Mouse (Mus musculus) erythroblast, embryonic 14.5 days (primary cell): ENCODE data around the gene Fbxo33. TPM values are rescaled to one million over a fixed set of nuclear protein-coding genes. Genes with fewer than 3 reads are reported as not detected.

Experiments used
- H3K27me3 ChIP-seq: 2 replicates; pipeline ENCODE4 v1.6.1; 2012; ENCODE audit warnings: inconsistent platforms; ENCODE audit not compliant: control insufficient read depth
- H3K36me3 ChIP-seq: 2 replicates; pipeline ENCODE4 v1.6.1; 2012; ENCODE audit warnings: mild to moderate bottlenecking, inconsistent platforms; ENCODE audit not compliant: control insufficient read depth
- H3K4me1 ChIP-seq: 2 replicates; pipeline ENCODE4 v1.6.1; 2012; ENCODE audit warnings: inconsistent platforms; ENCODE audit not compliant: control insufficient read depth
- H3K4me3 ChIP-seq: replicated peaks from 2 replicates; pipeline ENCODE3; 2012; ENCODE audit warnings: moderate library complexity, mild to moderate bottlenecking, inconsistent platforms
- H3K9me3 ChIP-seq: 2 replicates; pipeline ENCODE4 v1.6.1; 2012; ENCODE audit warnings: low read length, inconsistent platforms, mixed read lengths; ENCODE audit not compliant: control insufficient read depth
- GATA1 ChIP-seq: IDR thresholded peaks from 2 replicates; pipeline ENCODE4 v1.6.1; 2012; ENCODE audit warnings: low read length, inconsistent platforms, mixed read lengths
- TAL1 ChIP-seq: IDR thresholded peaks from 3 replicates; pipeline ENCODE4 v1.6.1; 2012; ENCODE audit warnings: low read length, inconsistent platforms, mixed read lengths
- polyA plus RNA-seq: library from polyadenylated mRNA; stranded (reverse); fragments of >175 nt; gene quantifications from 2 replicates; pipeline ENCODE4 v1.2.3, GENCODE M21; 2012

The Fbxo33 gene
- polyA plus RNA-seq, 1 experiment: 0.44 TPM

GRCm38 (mm10) chr12:59205571-59205970, 14.0 kb downstream of the Fbxo33 start:
- no peaks in the 10 kb centered on the region for H3K9me3 ChIP-seq
- peaks cover 7% of the 10 kb centered on the region for H3K4me1 ChIP-seq
- H3K27me3 ChIP-seq: no peaks in the 10 kb centered on the region
- TF ChIP-seq GATA1: no peak
- no peak for TF ChIP-seq TAL1
- H3K4me3 ChIP-seq: no peak overlapping the region
- H3K36me3 ChIP-seq: peaks cover 43% of the 10 kb centered on the region

DNA sequence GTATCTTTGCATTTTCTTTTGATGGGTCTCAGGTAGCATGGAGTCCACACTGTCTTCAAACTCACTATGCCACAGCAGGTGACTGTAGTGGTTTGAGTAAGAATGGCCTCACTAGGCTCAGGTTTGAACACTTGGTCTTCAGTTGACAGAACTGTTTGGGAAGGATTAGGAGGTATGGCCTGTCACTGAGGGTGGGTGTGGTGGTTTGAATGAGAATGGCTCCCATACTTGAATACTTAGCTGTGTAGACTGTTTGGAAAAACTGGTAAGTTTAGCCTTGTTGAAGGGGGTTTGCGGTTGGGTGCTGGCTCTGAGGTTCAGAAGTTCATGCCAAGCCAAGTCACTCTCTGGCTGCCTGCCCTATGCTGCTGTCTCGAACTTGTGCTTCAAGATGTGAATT, 20.2 kb downstream of the Fbxo33 start:
- Histone ChIP-seq H3K9me3 (no peaks in the 10 kb centered on the region), H3K4me1 (peaks cover 20% of the 10 kb centered on the region), H3K4me3 (no peak overlapping the region), H3K27me3 (no peaks in the 10 kb centered on the region), H3K36me3 (peaks cover 64% of the 10 kb centered on the region)
- TF ChIP-seq GATA1: no peak
- TF ChIP-seq TAL1: no peak

DNA sequence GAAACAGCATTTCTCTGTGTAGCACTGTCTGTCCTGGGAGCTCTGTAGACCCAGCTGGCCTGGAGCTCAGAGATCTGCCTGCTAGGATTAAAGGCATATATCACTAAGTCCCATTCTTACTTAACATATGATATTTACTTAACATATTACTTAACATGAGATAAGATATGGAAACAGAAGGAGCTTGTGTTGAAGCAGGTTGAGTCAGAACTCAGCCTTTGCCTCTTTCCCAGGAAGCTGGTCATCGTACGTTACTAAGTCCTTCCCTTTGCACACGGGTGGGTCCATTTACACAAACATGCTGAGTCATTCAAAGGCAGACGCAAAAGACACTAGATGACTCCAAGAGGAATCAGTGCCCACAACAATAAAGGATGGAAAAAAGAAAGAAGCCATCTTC, 20.8 kb downstream of the Fbxo33 start:
- H3K27me3 ChIP-seq: no peaks in the 10 kb centered on the region
- H3K36me3 ChIP-seq: peaks cover 58% of the 10 kb centered on the region
- no peak overlapping the region for H3K4me3 ChIP-seq
- H3K9me3 ChIP-seq: no peaks in the 10 kb centered on the region
- no peak for TF ChIP-seq TAL1
- TF ChIP-seq GATA1: no peak
- H3K4me1 ChIP-seq: peaks cover 26% of the 10 kb centered on the region

DNA sequence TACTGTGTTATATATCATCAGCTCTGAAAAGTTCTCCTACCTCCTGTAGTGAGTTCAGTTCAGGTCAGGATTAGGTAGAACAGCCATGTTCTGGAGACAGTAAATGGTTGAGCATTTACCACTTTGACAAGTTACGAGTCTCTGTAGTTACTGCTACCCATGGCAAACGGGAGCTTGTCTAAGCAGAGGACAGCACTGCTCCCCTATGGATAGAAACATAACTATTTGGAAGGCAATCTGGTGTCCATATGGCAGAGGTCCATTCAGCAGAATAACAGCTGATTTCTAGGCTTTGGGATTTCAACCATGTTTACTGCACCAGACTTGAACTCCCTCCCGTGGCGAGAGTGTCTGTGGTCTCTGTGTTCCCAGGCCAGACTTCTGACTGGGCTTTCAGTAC, 23.6 kb downstream of the Fbxo33 start:
- Histone ChIP-seq H3K36me3 (peaks cover 47% of the 10 kb centered on the region), H3K27me3 (no peaks in the 10 kb centered on the region)

GRCm38 (mm10) chr12:59195065-59195464, 24.5 kb downstream of the Fbxo33 start:
- H3K4me3 ChIP-seq: no peak overlapping the region
- peaks cover 47% of the 10 kb centered on the region for H3K36me3 ChIP-seq
- no peaks in the 10 kb centered on the region for H3K27me3 ChIP-seq

More for the DNA sequence above, 23.6 kb downstream of the Fbxo33 start:
- no peak for TF ChIP-seq TAL1
- TF ChIP-seq GATA1: no peak
- Histone ChIP-seq H3K9me3 (no peaks in the 10 kb centered on the region), H3K4me3 (no peak overlapping the region), H3K4me1 (peaks cover 32% of the 10 kb centered on the region)

GRCm38 (mm10) chr12:59194341-59195003, 25.1 kb downstream of the Fbxo33 start:
- H3K27me3 ChIP-seq: no peaks in the 10 kb centered on the region
- peaks cover 45% of the 10 kb centered on the region for H3K36me3 ChIP-seq
- TF ChIP-seq GATA1 (no peak), TAL1 (no peak)
- H3K4me1 ChIP-seq: peaks cover 32% of the 10 kb centered on the region
- H3K4me3 ChIP-seq: no peak overlapping the region
- H3K9me3 ChIP-seq: no peaks in the 10 kb centered on the region

More at GRCm38 (mm10) chr12:59195065-59195464, 24.5 kb downstream of the Fbxo33 start:
- no peak for TF ChIP-seq TAL1
- TF ChIP-seq GATA1: no peak
- no peaks in the 10 kb centered on the region for H3K9me3 ChIP-seq
- peaks cover 32% of the 10 kb centered on the region for H3K4me1 ChIP-seq

- H3K4me3 ChIP-seq: no peak overlapping the region
- H3K27me3 ChIP-seq: no peaks in the 10 kb centered on the region
- H3K36me3 ChIP-seq: peaks cover 43% of the 10 kb centered on the region
- TF ChIP-seq TAL1 (no peak), GATA1 (no peak)
- H3K4me1 ChIP-seq: peaks cover 25% of the 10 kb centered on the region
- H3K9me3 ChIP-seq: no peaks in the 10 kb centered on the region
Measured at GRCm38 (mm10) chr12:59193637-59194036, 25.9 kb downstream of the Fbxo33 start.

- peaks cover 71% of the 10 kb centered on the region for H3K36me3 ChIP-seq
Measured at GRCm38 (mm10) chr12:59188086-59188682, 31.3 kb downstream of the Fbxo33 start.

GRCm38 (mm10) chr12:59177814-59178213, 41.7 kb downstream of the Fbxo33 start:
- H3K9me3 ChIP-seq: peaks cover 2% of the 10 kb centered on the region; the same call in 1 of the 2 replicates
- H3K36me3 ChIP-seq: peaks cover 86% of the 10 kb centered on the region
- no peak for TF ChIP-seq TAL1
- TF ChIP-seq GATA1: no peak
- H3K4me3 ChIP-seq: no peak overlapping the region
- no peaks in the 10 kb centered on the region for H3K4me1 ChIP-seq
- no peaks in the 10 kb centered on the region for H3K27me3 ChIP-seq

More at GRCm38 (mm10) chr12:59188086-59188682, 31.3 kb downstream of the Fbxo33 start:
- Histone ChIP-seq H3K4me3 (no peak overlapping the region), H3K27me3 (no peaks in the 10 kb centered on the region), H3K9me3 (no peaks in the 10 kb centered on the region), H3K4me1 (peaks cover under 1% of the 10 kb centered on the region)
- TF ChIP-seq GATA1: no peak
- TF ChIP-seq TAL1: no peak
